Mouse (Mus musculus) ES-E14 (cell line): ENCODE results near the gene Sgms2.

Source experiments
- CHD2 ChIP-seq: IDR thresholded peaks from 2 replicates; pipeline ENCODE4 v1.6.1; 2014; ENCODE audit warnings: mild to moderate bottlenecking, low read depth, low read length, inconsistent platforms
- MAFK ChIP-seq: IDR thresholded peaks from 2 replicates; pipeline ENCODE4 v1.6.1; 2014; ENCODE audit warnings: mild to moderate bottlenecking, low read depth, low read length, inconsistent platforms; ENCODE audit not compliant: insufficient read depth
- ZC3H11A ChIP-seq: IDR thresholded peaks from 2 replicates; pipeline ENCODE4 v1.6.1; 2012; ENCODE audit warnings: low read depth, mild to moderate bottlenecking, inconsistent platforms, low read length, borderline replicate concordance

- no peak for TF ChIP-seq MAFK
- TF ChIP-seq CHD2: no peak
- TF ChIP-seq ZC3H11A: no peak
These were observed 1.5 kb downstream of the Sgms2 start for GRCm38 (mm10) chr3:131489657-131490142.
